Mouse (Mus musculus): ENCODE measurements at regions not wholly inside any gene's neighbourhood (a gene's known extent, or its start where the extent isn't known, plus 50 kb on each side); places are given as distances from the start of the nearest gene placed in this dataset.

- peak; percentile 40 for DNase-seq
These were observed 58.6 kb downstream of the Mrm1 start for GRCm38 (mm10) chr11:84760622-84761196.

- DNase-seq, result peak; percentile 90
These were observed 59.8 kb downstream of the Mrm1 start for GRCm38 (mm10) chr11:84759478-84759986.

GRCm38 (mm10) chr11:84752007-84752406 is 67.3 kb downstream of the Mrm1 start:
- DNase-seq, result no peak

GRCm38 (mm10) chr11:84749490-84750349 is 69.6 kb downstream of the Mrm1 start:
- DNase-seq, result no peak

GRCm38 (mm10) chr11:84738769-84739589 is 80.3 kb downstream of the Mrm1 start:
- DNase-seq, result peak; percentile 54

- DNase-seq, result no peak
These were observed 81.2 kb downstream of the Mrm1 start for GRCm38 (mm10) chr11:84738128-84738527.

- DNase-seq, result no peak
These were observed 87.4 kb downstream of the Mrm1 start for GRCm38 (mm10) chr11:84731890-84732289.

GRCm38 (mm10) chr11:84730218-84730617 is 89.1 kb downstream of the Mrm1 start:
- no peak for DNase-seq

GRCm38 (mm10) chr11:84729189-84729588 is 90.1 kb downstream of the Mrm1 start:
- no peak for DNase-seq

- no peak for DNase-seq
These were observed 93.2 kb downstream of the Mrm1 start for GRCm38 (mm10) chr11:84725936-84726613.

- no peak for DNase-seq
These were observed 94.0 kb downstream of the Mrm1 start for GRCm38 (mm10) chr11:84725177-84725792.

GRCm38 (mm10) chr11:84724080-84724479 is 95.2 kb downstream of the Mrm1 start:
- peak; percentile 70 for DNase-seq

GRCm38 (mm10) chr11:84722658-84723201 is 96.6 kb downstream of the Mrm1 start:
- no peak for DNase-seq

- DNase-seq, result no peak
These were observed 97.3 kb downstream of the Mrm1 start for GRCm38 (mm10) chr11:84721979-84722378.

- DNase-seq, result no peak
These were observed 98.2 kb downstream of the Mrm1 start for GRCm38 (mm10) chr11:84721150-84721549.

GRCm38 (mm10) chr11:84719781-84720180 is 99.5 kb downstream of the Mrm1 start:
- DNase-seq, result no peak

- no peak for DNase-seq
These were observed 106.6 kb downstream of the Mrm1 start for GRCm38 (mm10) chr11:84712731-84713130.

- no peak for DNase-seq
These were observed 107.4 kb downstream of the Mrm1 start for GRCm38 (mm10) chr11:84711886-84712285.

- DNase-seq, result no peak
These were observed 111.0 kb downstream of the Mrm1 start for GRCm38 (mm10) chr11:84708222-84708730.

- peak; percentile 93 for DNase-seq
These were observed 111.5 kb downstream of the Mrm1 start for GRCm38 (mm10) chr11:84707772-84708171.

GRCm38 (mm10) chr11:84706692-84707091 is 112.6 kb downstream of the Mrm1 start:
- peak; percentile 61 for DNase-seq

All from cerebellum, adult 11-12 months (tissue).